Mouse (Mus musculus) forebrain, embryonic 10.5 days (tissue): Measurements from ENCODE around the gene Aif1. TPM values are rescaled to one million over a fixed set of nuclear protein-coding genes. Genes with fewer than 3 reads are reported as not detected.

Experiments used
- DNase-seq: peaks from one replicate; pipeline ENCODE4 v3.0.0-alpha.2; 2017; ENCODE audit warnings: low spot score; ENCODE audit errors: extremely low spot score
- H3K27ac ChIP-seq: fragments of 300-500 bp; sonication (generic); 2 replicates; pipeline ENCODE4 v1.5.1; 2016; ENCODE audit warnings: mild to moderate bottlenecking
- H3K27me3 ChIP-seq: fragments of 300-500 bp; sonication (generic); 2 replicates; pipeline ENCODE4 v1.6.1; 2016; ENCODE audit warnings: mild to moderate bottlenecking; ENCODE audit not compliant: poor library complexity, severe bottlenecking
- H3K36me3 ChIP-seq: fragments of 300-500 bp; sonication (generic); replicated peaks from 2 replicates; pipeline ENCODE4 v1.6.1; 2016; ENCODE audit warnings: mild to moderate bottlenecking, moderate library complexity
- H3K4me1 ChIP-seq: fragments of 300-500 bp; sonication (generic); 2 replicates; pipeline ENCODE4 v1.6.1; 2016
- H3K4me3 ChIP-seq: fragments of 300-500 bp; sonication (generic); 2 replicates; pipeline ENCODE4 v1.5.1; 2016; ENCODE audit warnings: mild to moderate bottlenecking, moderate library complexity
- H3K9me3 ChIP-seq: fragments of 300-500 bp; sonication (generic); 2 replicates; pipeline ENCODE4 v1.6.1; 2016; ENCODE audit warnings: mild to moderate bottlenecking, moderate library complexity
- WGBS: fragments of 180-500 bp; shearing (Covaris S2); methylation state at CpG from one replicate; pipeline ENCODE4 v1.1.7; 2016; 5-methylcytosine and 5-hydroxymethylcytosine counted together
- polyA plus RNA-seq: library from polyadenylated mRNA; unstranded; fragments of >200 nt; fragmentation: Nextera tagmentation; extraction: Ambion mirVana; gene quantifications from 2 replicates; pipeline ENCODE4 v1.2.1, GENCODE M21; 2016

The Aif1 gene
- polyA plus RNA-seq: 3.3 and 3.9 TPM in 2 replicates

DNA sequence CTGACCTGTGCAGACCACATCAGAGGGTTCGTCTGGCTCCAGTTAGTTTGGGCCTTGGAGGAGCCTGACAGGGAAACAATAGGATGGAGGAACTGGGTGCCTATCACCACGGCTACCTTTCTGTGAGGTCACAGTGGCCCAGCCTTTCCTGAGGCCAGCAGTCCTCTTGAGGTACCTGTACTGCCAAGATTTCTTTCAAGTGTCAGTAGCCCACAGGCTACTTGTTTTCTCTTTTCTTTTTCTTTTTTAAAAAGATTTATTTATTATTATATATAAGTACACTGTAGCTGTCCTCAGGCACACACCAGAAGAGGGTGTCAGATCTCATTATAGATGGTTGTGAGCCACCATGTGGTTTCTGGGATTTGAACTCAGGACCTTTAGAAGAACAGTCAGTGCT lies at the start of gene Aif1:
Aif1 (minus strand) TSS at position 101 of the 400 bp plus-strand sequence.
- H3K36me3 ChIP-seq: no peaks in the 10 kb centered on the region
- H3K4me3 ChIP-seq: no peak within 1 kb of the TSS
- no peak for DNase-seq
- H3K27me3 ChIP-seq: no peaks in the 10 kb centered on the region
- WGBS: 57% methylated on average over 2 of the region's 2 CpGs
- no peak within 1 kb of the TSS for H3K27ac ChIP-seq
- H3K9me3 ChIP-seq: no peaks in the 10 kb centered on the region
- H3K4me1 ChIP-seq: 0 out of 2 replicates have a peak, but pooled peaks cover 3% of the 10 kb centered on the region

DNA sequence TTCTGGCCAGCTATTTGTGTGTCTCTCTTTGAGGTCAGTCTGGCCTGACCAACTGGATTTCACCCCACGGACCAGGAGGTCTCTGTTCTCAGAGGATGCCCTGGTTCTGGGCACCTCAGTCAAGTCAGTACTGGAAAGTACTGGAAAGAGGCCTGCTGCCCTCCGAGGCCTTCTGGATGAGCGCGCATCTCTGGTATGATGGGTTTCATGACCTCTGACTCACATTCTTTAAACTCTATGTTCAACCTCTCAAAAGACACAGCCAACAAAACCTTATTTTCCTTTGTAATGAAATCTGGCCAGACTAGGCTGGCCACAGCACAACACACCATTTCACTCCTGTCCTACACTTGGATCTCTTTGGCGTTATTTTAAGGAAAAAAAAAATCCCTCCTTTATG lies 49.6 kb upstream of the Aif1 start:
- no peaks in the 10 kb centered on the region for H3K27me3 ChIP-seq
- peaks cover 82% of the 10 kb centered on the region for H3K36me3 ChIP-seq
- 94% methylated on average over 5 of the region's 5 CpGs for WGBS
- no peak overlapping the region for H3K27ac ChIP-seq
- DNase-seq: no peak
- H3K4me3 ChIP-seq: no peak overlapping the region
- H3K4me1 ChIP-seq: no peaks in the 10 kb centered on the region
- no peaks in the 10 kb centered on the region for H3K9me3 ChIP-seq

DNA sequence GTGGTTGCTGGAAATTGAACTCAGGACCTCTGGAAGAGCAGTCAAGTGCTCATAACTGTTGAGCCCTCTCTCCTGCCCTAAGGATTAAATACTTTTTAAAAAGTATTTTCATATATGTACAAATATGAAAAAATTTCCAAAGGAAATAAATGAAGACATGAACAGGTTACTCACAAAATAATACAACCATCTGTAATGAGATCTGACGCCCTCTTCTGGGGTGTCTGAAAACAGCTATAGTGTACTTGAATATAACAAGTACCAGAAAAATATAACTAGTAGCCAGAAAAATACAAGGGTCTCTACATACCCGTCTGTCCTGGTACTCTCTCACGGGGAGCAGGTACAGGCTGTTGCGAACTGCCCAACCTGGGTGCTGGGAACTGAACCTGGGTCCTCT lies 48.8 kb upstream of the Aif1 start:
- Histone ChIP-seq H3K4me3 (no peak overlapping the region), H3K27me3 (no peaks in the 10 kb centered on the region), H3K9me3 (no peaks in the 10 kb centered on the region), H3K36me3 (peaks cover 82% of the 10 kb centered on the region), H3K4me1 (no peaks in the 10 kb centered on the region), H3K27ac (no peak overlapping the region)
- no peak for DNase-seq
- WGBS: 92% methylated on average over 4 of the region's 4 CpGs

DNA sequence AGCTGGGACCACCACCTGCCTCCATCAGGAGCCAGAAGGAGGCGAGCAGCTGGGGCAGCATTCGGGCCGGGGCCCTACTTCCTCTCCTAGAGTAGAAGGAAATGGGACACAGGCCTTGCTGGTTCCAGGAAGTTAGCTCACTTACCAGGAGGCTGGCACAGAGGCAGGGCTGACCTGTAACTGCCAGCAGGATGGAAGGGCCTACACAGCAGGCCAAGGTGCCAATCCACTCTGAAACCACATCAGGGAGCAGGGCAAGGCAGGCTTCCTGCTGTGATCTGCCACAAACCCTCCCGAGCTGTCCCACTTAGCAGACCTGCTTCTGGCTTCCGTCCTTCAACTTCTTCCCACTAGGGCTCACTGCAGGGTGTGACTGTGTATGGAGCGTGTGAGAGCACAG lies 46.4 kb upstream of the Aif1 start:
- 87% methylated on average over 6 of the region's 6 CpGs for WGBS
- H3K36me3 ChIP-seq: peaks cover 72% of the 10 kb centered on the region
- DNase-seq: no peak

DNA sequence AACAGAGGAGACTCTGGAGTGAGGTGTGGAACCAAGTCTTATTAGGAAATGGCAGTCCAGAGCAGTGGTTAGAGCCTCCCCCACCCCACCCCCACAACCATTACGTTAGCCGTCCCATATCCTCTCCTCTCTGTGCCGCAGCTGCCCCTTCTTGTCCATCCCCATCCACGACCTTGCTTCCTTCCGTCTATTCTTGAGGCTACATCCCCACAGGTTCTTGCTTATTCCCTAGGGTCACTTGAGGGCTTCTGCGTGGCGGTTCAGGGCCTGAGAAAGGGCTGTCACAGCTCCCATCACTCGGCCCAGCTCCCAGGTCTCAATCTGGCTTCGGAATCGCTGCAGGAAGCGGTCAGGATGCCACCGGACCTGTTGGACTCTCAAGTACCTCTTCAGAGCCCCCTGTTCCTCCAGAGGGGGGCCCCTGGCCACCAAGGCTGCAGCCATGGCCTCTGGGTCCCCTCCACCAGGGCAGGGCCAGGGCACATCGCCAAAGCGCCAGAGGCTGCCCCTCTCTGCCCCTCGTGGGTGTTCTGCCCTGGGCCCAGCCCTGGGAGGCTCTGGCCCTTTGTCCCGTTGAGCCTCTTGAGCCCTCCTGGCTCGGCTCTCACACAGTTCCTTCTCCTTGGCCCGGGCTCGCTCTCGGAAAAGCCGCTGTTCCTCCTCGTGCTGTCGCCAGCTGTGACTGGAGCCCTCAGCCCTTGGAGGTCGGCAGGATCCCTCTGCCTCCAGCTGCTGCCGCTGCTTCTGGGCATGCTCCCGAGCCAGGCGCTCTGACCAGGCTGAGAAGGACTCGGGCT lies 44.5 kb upstream of the Aif1 start, which contains the start of gene Gm16181:
Gm16181 (plus strand) TSS at position 679 of the 797 bp plus-strand sequence.
- 87% methylated on average over 28 of the region's 28 CpGs for WGBS
- no peak for DNase-seq
- H3K27me3 ChIP-seq: no peaks in the 10 kb centered on the region
- H3K4me3 ChIP-seq: no peak within 1 kb of the TSS
- H3K27ac ChIP-seq: no peak within 1 kb of the TSS
- peaks cover 56% of the 10 kb centered on the region for H3K36me3 ChIP-seq
- H3K4me1 ChIP-seq: no peaks in the 10 kb centered on the region
- no peaks in the 10 kb centered on the region for H3K9me3 ChIP-seq

More for the DNA sequence above, 46.4 kb upstream of the Aif1 start:
- H3K27me3 ChIP-seq: no peaks in the 10 kb centered on the region
- no peak overlapping the region for H3K4me3 ChIP-seq
- no peak overlapping the region for H3K27ac ChIP-seq
- H3K4me1 ChIP-seq: no peaks in the 10 kb centered on the region
- H3K9me3 ChIP-seq: no peaks in the 10 kb centered on the region

DNA sequence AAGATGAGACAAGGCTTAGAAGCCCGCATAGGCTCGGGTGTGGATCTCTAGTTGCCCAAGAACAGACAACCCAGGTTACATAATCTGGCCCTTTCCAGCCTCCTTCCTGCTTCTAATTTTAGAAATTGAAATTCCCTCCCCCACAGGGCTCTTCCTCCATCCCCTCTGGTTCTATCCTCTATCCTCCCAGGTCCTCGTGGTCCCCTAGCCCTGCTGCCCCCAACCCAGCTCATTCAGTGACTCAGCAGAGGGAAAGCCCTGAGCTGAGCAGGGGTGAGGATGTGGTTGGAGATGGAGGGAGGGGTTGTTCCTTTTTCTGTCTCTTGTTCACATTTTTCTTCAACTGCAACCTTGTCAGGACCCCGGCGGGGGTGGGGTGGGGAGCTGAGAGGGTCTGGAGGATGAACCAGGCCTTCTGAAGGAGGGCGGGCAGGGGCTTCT lies 43.8 kb upstream of the Aif1 start:
- WGBS: 88% methylated on average over 6 of the region's 6 CpGs
- H3K27ac ChIP-seq: no peak overlapping the region
- DNase-seq: no peak
- no peak overlapping the region for H3K4me3 ChIP-seq
- H3K9me3 ChIP-seq: no peaks in the 10 kb centered on the region
- 0 out of 2 replicates have a peak, but pooled peaks cover under 1% of the 10 kb centered on the region for H3K4me1 ChIP-seq
- H3K27me3 ChIP-seq: no peaks in the 10 kb centered on the region
- H3K36me3 ChIP-seq: peaks cover 50% of the 10 kb centered on the region

DNA sequence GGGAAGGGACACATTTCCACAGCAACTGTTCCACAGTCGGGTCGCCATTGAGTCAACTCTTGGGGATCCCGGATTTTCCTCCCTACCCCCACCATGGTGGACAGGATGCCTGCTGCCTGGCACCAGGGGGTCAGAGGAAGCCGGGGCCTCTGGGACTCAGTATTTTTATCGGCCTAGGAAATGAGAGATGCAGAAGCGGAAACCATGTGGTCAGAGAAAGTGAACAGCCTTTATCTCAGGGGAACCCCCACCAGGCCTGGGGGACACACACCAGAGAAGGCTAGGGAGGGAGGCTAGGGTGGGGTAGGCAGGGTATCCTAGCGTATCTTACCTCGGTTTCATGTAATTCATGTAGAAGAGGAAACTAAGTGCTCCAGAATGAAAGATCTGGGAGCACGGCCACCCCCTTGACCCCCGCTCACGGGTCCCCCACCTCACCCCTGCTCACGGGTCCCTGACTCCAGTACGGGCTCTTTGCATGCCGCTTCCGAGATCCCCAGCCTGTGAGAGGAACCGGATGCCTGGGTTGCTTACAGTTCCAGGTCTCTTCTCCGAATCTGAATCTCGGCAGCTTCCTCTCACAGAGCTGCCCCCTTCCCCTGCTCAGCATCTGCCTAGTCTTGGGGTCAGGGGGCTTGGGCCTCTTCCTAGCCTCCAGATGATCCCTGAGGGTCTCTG lies 42.8 kb upstream of the Aif1 start:
- Histone ChIP-seq H3K27ac (no peak overlapping the region), H3K36me3 (peaks cover 43% of the 10 kb centered on the region), H3K4me3 (no peak overlapping the region), H3K4me1 (peaks cover 5% of the 10 kb centered on the region; the same call in 1 of the 2 replicates), H3K27me3 (no peaks in the 10 kb centered on the region), H3K9me3 (no peaks in the 10 kb centered on the region)
- 83% methylated on average over 18 of the region's 18 CpGs for WGBS
- no peak for DNase-seq

DNA sequence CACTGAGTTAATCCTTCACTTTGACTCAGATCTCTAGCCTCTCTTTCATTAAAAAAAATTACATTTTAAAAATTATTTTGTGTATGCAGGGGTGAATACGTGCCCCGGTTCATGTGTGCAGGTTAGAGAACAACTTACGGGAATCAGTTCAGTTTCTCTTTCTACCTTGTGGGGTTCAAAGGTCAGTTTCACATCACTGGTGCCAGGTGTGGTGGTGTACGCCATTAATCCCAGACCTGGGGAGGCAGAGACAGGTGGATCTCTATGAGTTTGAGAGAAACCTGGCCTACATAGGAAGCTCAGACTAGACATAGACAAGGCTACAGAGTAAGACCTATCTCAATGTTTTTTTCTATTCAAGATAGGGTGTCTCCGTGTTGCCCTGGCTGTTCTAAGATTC lies 37.2 kb upstream of the Aif1 start:
- no peak for DNase-seq
- Histone ChIP-seq H3K27me3 (no peaks in the 10 kb centered on the region), H3K9me3 (no peaks in the 10 kb centered on the region), H3K27ac (no peak overlapping the region), H3K4me1 (peaks cover 14% of the 10 kb centered on the region; the same call in 1 of the 2 replicates), H3K36me3 (no peaks in the 10 kb centered on the region), H3K4me3 (no peak overlapping the region)
- WGBS: 89% methylated on average over 5 of the region's 5 CpGs

DNA sequence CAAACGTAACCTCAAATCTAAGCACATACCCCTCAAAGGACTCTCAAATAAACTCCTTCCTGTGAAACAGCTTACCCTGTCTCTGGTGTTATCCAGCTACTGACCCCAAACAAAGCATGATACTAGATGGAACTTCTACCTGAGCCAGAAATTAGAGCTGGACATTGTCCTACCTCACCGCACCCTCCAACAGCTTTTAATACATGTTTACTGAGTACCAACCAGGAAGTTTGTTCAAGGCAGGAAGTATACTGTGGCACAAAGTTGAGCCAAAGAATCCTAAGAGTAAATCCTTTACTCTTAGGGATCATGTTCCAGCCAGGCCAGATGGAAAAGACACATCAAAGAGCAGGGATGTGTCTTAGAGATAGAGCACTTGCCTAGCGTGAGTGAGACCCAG lies 34.7 kb upstream of the Aif1 start:
- H3K4me3 ChIP-seq: no peak overlapping the region
- WGBS: 87% methylated on average over 3 of the region's 3 CpGs
- H3K27ac ChIP-seq: no peak overlapping the region
- peaks cover under 1% of the 10 kb centered on the region; the same call in 1 of the 2 replicates for H3K27me3 ChIP-seq
- DNase-seq: no peak
- H3K9me3 ChIP-seq: no peaks in the 10 kb centered on the region
- H3K36me3 ChIP-seq: no peaks in the 10 kb centered on the region
- peaks cover 14% of the 10 kb centered on the region; the same call in 1 of the 2 replicates for H3K4me1 ChIP-seq

DNA sequence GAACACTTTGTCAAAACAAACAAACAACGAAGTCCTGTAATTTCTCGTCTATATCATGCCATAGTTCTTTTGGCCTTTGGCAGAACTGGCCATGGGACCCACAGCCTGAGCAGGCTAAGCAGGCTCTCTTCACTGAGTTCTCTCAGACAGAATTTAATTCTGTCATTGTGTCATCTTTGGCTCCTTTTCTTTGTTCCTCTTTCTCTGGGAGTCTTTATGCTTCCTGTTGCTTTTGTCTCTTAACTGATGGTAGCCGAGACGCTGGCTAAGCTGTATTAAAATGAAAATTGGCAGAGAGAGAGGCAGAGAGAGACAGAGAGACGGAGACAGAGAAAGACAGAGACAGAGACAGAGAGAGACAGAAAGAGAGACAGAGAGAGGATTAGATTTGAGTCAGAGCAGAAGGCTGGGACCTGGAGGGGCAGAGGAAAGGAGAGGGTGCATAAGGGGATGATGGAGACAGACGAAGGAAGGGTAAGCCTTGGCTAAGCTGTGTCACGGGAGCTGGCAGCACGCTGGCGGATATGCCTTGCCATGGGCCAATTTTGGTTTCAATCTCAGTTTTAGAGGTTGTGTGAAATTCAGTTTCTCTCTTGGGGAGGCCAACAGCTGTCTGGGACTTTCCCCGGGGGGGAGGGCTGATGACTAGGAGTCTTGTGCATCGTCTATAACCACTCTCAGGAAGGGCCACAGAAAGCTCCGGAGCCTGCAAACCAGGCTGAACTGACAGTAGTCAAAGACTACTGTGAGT lies 34.1 kb upstream of the Aif1 start:
- no peak for DNase-seq
- H3K27me3 ChIP-seq: peaks cover 7% of the 10 kb centered on the region
- H3K27ac ChIP-seq: no peak overlapping the region
- no peak overlapping the region for H3K4me3 ChIP-seq
- WGBS: 82% methylated on average over 12 of the region's 12 CpGs
- peaks cover 18% of the 10 kb centered on the region for H3K4me1 ChIP-seq
- H3K36me3 ChIP-seq: no peaks in the 10 kb centered on the region
- no peaks in the 10 kb centered on the region for H3K9me3 ChIP-seq

DNA sequence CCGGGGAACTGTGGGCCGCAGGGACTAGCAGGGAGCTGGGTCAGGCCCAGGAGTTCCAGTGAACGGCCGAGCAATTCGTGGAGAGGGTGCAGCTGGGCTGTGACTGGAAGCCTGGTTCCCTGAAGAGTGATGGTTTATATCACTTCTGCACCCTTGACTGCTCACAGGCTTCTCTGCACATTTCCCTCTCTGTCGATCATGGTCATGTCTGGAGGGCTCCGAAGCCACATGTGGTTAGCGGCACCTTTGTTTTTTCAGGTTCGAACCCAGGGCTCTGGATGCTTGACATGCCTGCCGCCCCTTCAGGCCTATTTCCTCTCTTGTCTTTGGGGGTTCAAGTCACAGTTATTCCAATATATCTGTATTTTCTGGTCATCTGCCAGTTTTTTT lies 29.5 kb upstream of the Aif1 start:
- DNase-seq: no peak
- H3K36me3 ChIP-seq: no peaks in the 10 kb centered on the region
- no peak overlapping the region for H3K4me3 ChIP-seq
- 64% methylated on average over 10 of the region's 10 CpGs for WGBS
- H3K9me3 ChIP-seq: no peaks in the 10 kb centered on the region
- no peak overlapping the region for H3K27ac ChIP-seq
- H3K4me1 ChIP-seq: peaks cover 20% of the 10 kb centered on the region; the same call in 1 of the 2 replicates
- H3K27me3 ChIP-seq: peaks cover 52% of the 10 kb centered on the region

DNA sequence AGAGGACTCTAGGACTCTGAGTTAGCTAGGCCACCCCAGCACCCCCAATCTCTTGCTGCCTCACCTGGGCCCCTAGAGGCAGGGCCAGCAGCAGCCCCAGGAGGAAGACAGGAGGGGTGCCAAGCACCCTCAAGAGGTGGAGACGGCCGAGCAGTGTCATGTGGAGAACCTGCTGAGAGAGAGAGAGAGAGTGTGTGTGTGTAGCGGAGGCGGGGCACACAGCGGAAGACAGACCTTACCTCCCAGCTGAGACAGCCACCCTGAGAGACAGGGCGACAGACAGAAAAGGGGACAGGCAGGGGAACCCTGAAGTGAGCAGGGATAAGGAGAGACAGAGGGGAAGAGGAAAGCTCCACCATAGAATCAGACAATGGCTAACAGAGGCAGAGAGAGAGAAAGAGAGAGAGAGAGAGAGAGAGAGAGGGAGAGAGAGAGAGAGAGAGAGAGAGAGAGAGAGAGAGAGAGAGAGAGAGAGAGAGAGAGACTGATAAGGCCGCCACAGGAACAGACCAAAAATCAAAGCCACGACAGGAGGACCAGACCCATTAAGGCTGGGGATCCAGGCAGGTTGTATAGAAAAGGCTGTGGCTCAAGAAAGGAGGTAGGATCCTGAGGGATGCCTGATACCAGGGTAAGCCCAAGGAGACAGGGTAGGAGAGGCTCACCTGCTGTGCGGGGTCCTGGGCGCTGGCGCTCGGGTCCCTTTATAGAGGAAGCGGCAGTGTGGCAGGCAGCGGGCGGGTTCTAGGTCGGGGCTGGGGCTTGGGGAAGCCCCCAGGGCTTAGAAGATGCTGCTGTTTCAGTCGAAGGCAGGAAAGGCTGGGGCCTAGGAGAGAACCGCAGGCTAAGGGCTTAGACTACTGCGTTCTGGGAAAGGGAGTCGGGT lies 28.9 kb upstream of the Aif1 start, which contains the start of gene Lta:
Lta (minus strand) TSS at position 858 of the 886 bp plus-strand sequence.
- H3K9me3 ChIP-seq: no peaks in the 10 kb centered on the region
- DNase-seq: no peak
- H3K4me3 ChIP-seq: no peak within 1 kb of the TSS
- peaks cover 19% of the 10 kb centered on the region; the same call in 1 of the 2 replicates for H3K4me1 ChIP-seq
- no peaks in the 10 kb centered on the region for H3K36me3 ChIP-seq
- WGBS: 29% methylated on average over 20 of the region's 20 CpGs
- peaks cover 59% of the 10 kb centered on the region for H3K27me3 ChIP-seq
- H3K27ac ChIP-seq: no peak within 1 kb of the TSS
